Mouse (Mus musculus): ENCODE results near the gene Gng12. TPM values are rescaled to one million over a fixed set of nuclear protein-coding genes. Genes with fewer than 3 reads are reported as not detected.

The Gng12 gene
- total RNA-seq, 2 experiments from 2014 or later = 58.5 to 70.2 TPM

DNA sequence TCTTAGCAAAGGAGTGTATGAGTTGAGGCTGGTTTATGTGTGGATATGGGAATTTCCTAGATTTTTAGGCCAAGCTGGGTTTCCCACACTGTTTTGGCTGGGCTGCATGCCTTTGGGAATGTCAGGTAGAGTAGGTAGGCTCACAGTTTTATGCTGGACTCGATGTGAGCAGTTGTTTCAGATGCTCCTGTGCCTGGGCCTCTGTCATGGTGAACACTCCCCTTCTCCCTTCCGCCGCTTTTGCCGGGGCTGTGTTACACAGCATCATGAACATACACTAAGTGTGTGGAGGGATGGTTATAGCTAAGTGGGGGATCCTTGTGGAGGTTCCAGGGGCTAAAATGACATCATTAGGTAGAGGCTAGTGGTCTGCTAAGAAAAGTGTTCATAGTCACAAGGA is 24.6 kb downstream of the Gng12 start:
- no peak for DNase-seq

- DNase-seq = no peak
Measured at GRCm38 (mm10) chr6:66921755-66922154, 25.6 kb downstream of the Gng12 start.

DNA sequence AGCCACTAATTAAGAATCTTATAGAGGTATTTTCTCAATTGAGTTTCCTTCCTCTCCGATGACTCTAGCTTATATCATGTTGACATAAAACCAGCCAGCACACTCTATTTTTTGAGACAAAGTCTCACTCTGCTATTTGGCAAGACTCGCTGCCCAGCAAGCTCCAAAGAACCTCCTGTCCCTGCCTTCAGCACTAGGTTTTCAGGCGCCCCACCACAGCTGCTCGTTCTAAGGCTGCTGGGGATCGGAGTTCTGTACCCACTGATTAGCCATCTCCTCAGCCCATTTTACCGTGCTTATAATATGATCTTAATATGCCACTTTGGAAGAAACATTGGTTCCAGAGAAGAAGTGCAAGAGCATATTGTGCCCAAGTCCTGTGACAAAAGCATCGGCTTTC is 26.3 kb downstream of the Gng12 start:
- DNase-seq = no peak

GRCm38 (mm10) chr6:66923851-66924250 is 27.7 kb downstream of the Gng12 start:
- DNase-seq = no peak

GRCm38 (mm10) chr6:66924315-66924965 is 28.2 kb downstream of the Gng12 start:
- no peak for DNase-seq

GRCm38 (mm10) chr6:66926269-66926668 is 30.1 kb downstream of the Gng12 start:
- DNase-seq = no peak

DNA sequence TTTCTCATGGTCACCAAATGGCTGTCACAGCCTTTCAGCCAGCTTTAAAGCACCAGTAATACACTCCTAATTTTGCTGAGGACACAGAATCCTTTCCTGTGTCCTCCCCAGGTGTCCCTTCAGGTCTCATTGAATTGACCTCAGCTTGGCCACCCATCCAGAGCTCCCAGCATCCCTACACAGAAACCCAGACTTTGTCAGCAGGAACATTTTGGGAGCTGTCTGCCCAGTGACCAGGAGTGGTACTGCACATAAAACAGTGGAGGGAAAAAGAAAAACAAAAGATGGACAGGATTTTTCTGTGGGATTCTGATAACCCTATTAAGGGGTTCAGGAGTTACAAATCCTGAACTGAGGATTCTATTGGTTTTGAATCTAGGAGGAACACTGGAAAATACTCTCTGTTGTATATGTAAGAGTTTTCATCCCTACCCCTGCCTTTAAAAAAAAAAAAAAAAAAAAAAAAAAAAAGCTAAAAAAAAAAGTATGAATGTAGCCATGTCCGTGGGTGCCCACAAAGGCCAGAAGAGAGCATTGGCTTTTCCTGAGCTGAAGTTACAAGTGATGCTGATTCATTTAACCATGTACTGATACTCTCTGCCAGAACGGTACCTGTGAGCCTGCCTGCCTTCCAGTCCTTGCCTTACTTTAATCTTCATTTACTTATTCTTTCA is 32.9 kb downstream of the Gng12 start:
- DNase-seq = no peak

DNA sequence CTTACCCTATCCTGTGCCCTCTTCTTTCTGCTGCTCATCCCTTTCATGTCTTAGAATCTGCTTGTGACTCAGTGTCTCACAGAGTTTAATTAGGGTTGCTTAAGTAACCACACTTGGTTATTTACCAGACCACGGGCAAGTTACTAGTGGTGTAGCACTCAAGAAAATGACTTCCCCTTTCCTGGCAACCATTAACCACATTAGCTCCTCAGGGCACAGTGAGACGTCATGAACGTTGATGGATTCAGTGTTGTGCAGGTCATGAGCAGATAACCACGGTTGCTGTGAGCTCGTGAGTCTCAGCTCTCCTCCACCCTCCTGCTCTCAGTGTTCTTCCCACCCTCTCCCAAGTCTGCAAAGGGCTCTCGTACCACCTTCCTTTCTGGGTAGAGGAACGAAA is 33.5 kb downstream of the Gng12 start:
- no peak for DNase-seq

GRCm38 (mm10) chr6:66932206-66932819 is 36.1 kb downstream of the Gng12 start:
- DNase-seq = peak in 1 of 2 experiments; percentile 30

GRCm38 (mm10) chr6:66940656-66941235 is 44.5 kb downstream of the Gng12 start:
- no peak for DNase-seq

DNA sequence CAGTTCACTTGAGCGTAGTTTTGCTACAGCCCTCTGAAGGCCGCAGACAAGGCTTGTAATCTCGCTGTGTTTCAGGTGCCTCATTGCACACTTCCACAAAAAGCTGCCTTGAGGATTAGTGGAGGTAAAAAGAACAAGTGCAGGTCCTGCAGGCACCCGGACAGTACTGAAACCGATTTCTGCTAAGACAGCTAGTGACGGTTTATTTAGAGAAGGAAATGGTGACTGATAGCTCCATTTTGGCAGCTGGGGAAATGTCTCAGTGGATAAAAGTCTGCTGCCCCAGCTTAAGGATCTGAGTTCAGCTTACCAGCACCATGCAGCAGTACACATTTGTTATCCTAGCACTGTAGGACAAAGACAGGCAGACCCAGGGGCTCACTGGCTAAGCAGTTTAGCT is 45.6 kb downstream of the Gng12 start:
- no peak for DNase-seq

DNA sequence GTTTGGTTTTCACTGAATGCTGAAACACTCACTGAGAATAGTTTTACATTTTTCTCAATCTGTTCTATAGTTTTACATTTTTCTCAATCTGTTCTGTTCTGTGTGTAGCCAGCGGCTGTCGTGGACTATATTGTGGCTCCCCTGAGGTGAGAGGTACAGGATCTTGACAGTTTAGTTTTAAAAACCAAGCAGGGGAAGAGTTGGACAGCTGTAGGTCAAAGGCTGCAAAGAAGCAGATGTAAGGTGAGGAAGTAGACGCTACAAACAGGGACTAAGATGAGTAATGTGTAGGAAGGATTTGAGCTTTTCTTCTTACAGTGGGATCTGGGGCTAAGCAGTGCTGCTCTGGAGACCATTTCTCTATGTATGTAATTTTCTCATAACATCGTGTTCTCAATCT is 46.6 kb downstream of the Gng12 start:
- no peak for DNase-seq

DNA sequence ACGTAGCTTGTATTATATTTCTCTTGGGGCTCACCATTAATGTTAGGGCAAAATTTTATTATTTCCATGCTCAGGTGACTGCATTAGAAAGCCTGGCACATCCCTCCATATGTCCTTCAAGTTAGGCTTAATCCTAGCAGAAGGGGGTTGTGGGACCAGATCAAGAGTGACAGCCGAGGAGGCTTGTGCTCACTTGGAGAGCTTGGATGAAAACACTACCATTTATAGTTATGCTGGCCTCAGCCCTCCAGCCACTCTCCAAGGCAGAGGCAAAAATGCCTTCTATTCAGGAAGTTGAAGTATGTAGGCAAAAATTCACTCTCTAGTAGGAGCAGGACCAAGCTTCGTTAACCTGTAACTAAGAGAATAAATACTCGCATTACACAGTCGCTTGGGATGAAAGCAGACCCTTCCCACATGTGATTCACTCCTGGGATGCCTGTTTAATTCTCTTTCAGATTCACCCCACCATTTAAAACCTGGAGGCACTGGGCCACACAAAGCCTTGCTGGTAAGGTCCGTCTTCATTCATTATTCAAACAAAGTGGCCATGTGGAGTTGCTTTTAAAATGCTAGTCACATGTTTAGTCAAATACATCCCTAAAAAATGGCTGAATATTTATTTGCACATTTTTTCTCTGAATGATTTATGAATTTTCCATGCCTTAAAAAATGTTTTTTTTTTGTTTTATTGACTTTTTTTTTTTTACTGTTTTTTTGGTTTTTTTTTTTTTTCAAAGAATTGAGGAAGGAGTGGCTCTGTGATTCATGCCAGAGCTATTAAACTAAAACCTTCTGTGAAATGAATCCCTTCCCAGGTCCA is 47.4 kb downstream of the Gng12 start:
- DNase-seq = no peak

DNA sequence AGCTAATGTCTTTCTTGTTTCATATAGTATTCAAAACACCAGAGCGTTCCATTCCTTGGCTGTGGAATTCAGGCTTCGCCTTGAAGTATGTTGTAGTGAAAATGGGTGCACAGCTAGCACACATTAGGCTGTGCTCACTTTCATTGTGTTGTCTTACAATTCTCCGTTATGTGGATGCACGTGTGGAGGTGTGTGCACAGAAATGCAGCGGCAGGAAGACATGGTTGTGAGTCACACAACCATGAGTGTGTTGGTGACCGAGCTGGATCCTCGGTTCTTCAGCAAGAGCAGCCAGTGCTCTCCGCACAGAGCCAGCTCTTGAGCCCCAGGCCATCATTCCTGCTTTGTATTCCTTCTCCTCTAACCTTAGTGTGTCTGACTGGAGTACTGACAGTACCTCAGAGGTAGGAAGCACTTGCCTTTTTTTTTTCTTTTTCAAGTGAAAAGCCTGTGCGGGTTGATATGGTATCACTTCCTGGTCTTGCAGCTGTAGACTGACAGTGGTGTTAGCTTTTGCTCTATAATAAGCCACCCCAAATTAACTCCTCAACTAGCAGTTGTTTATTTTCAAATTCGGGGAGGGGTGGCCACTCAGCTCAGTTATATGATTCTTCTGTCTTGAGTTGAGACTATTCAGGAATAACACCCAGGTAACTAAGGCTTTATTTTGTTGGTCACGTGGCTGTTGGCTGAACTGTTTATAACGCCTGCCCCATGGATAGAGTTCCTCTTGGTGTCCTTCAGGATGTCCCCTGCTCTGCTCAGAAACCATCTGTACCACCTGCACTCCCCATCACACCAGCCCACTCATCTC is 48.2 kb downstream of the Gng12 start:
- DNase-seq = no peak

DNA sequence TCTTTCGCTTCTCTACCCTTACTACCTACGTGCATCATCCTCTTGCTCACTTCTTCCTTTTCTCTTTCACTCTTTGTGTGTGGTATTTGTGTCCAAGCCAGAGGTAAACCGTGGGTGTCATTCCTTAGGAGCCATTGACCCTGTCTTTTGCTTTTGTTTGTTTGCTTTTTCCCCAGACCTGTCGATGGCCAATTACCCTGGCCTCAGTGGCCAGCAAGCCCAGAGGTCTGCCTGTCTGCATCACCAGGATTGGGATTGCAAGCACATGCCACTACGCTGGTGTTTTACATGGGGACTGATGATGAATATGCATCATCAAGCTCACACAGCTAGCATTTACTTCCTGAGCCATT is 48.8 kb downstream of the Gng12 start:
- no peak for DNase-seq

- DNase-seq = no peak
Measured at GRCm38 (mm10) chr6:66948111-66948510, 51.9 kb downstream of the Gng12 start.

- DNase-seq = no peak
Measured at GRCm38 (mm10) chr6:66948848-66949247, 52.7 kb downstream of the Gng12 start.

GRCm38 (mm10) chr6:66951726-66952418 is 55.7 kb downstream of the Gng12 start:
- no peak for DNase-seq

DNA sequence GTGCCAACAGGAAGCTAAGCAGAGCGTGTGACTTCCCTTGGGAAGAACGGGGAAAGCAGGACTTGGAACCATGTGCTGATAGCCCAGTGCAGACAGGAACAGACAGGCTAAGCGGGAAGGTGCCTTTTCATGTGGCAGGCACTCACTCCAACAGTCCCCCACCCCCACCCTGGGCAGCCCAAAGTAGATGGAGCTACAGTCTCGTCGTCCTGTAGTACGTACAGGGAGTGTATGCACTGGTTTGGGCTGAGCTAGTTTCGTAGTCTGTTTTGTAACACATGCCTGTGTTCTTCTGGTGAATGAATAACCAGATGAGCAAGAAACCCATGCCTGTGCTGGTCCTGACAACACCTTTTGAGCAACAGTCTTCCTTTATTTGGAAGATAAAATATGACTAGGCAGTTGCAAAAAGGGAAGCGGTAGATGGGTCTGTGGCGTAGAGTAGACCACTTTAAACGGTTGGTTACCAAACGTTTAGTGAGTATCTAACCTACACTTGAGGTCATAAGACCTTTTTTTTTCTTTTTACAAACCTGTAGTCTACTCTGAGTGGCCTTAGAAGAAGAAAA is 57.8 kb downstream of the Gng12 start:
- DNase-seq = no peak

GRCm38 (mm10) chr6:66955089-66955657 is 59.0 kb downstream of the Gng12 start:
- DNase-seq = no peak
